Mouse (Mus musculus) spleen, adult 2 months (tissue): Measurements from ENCODE around the gene Cfi.

Experiments used
- CTCF ChIP-seq: fragments of 200-500 bp; IDR thresholded peaks from 2 replicates; pipeline ENCODE4 v1.5.1; 2011; ENCODE audit warnings: mild to moderate bottlenecking, inconsistent platforms; ENCODE audit not compliant: insufficient read depth, insufficient read length, insufficient replicate concordance; ENCODE audit errors: extremely low read depth
- POLR2A ChIP-seq: fragments of 200-500 bp; IDR thresholded peaks from 2 replicates; pipeline ENCODE4 v1.6.1; 2011; ENCODE audit warnings: low read depth, low read length, inconsistent platforms

DNA sequence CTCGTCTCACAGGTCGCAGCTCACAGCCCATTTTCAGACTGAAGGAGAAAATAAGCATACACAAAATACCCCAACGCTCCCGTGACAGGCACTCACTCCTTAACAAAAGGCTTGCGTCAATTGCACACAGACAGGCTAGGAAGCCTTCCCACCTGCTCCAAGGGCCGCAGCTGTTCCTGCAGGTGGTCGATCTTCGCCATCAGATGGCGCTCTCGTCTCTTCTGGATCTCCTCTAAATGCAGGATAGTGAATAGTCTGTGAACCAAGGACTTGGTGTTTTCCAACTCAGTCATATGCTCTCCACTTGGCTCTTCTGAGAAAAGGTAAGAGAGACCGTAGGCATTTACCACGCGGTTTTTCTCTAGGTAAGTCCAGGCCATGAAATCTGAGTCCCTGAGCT lies 82.8 kb downstream of the Cfi start:
- TF ChIP-seq POLR2A (no peak), CTCF (peak; percentile 54; the same call in 1 of the 2 replicates)
